In genomic region chr12:29100042-29100570, GRCm38 (mm10) we compare ENCODE assay signal across 19 mouse cellular contexts.
DNase-seq lines count a peak whose midpoint lies in the region; ATAC-seq and TF ChIP-seq lines count a peak whose summit lies in the region.
"Had no signal": no experiment of that assay in that cellular context is flagged by ENCODE, and none has a peak within 500 bp of the region (broad histone marks: within the 10 kb centered on the region; RNA-seq: fewer than 3 reads in every experiment).

No protein-coding gene starts in this region.

- TF ChIP-seq CTCF in liver, adult 2 months (IDR thresholded peaks at IDR 0.05; ENCODE audit: low read depth, low read length) = no peak
- TF ChIP-seq CTCF in liver, postnatal 0 days (IDR thresholded peaks at IDR 0.05; ENCODE audit: low read depth) = no peak

- DNase-seq in liver, adult 2 months (ENCODE audit: extremely low read depth, low read depth, low spot score) = peak; percentile 56
- DNase-seq in liver, postnatal 0 days = no peak
- peak; percentile 22 for DNase-seq in MN1 (ENCODE audit: low spot score)
- peak; percentile 92 for DNase-seq in adrenal gland, adult 2 months
- DNase-seq in adrenal gland, postnatal 25 days = peak; percentile 68
- no peak for DNase-seq in neural tube, embryonic 10.5 days (ENCODE audit: extremely low spot score, low spot score)
- DNase-seq in urinary bladder, adult 2 months (ENCODE audit: low spot score) = no peak
- no peak for DNase-seq in c-Kit-positive CD71-positive TER-119-positive erythroid progenitor cells, embryonic 14.5 days (ENCODE audit: low spot score)
- DNase-seq: cerebellum, adult 11-12 months; cerebellum, adult 9-10 months; cerebellum, postnatal 25 days; gastrocnemius, postnatal 14 days; heart, postnatal 36 days had no signal

- no peak overlapping the region for H3K4me2 ChIP-seq in liver, postnatal 0 days (ENCODE audit: low read depth, low read length)
- H3K4me2 ChIP-seq: embryonic facial prominence, embryonic 12.5 days; heart, embryonic 13.5 days; hindbrain, embryonic 15.5 days had no signal

- no peak overlapping the region for H3K4me3 ChIP-seq in liver, adult 2 months (ENCODE audit: insufficient read depth, low read depth, low read length)
- no peak overlapping the region for H3K4me3 ChIP-seq in liver, postnatal 0 days (ENCODE audit: low read depth, low read length)
- H3K4me3 ChIP-seq: embryonic facial prominence, embryonic 12.5 days; heart, embryonic 13.5 days; hindbrain, embryonic 15.5 days had no signal

- no peak for TF ChIP-seq POLR2A in liver, adult 2 months (IDR thresholded peaks at IDR 0.05; ENCODE audit: extremely low read depth, insufficient read depth, low read length)

- no peak for ATAC-seq in liver, postnatal 0 days
- ATAC-seq: forebrain, embryonic 16.5 days; intestine, embryonic 16.5 days had no signal

- no peaks in the 10 kb centered on the region for H3K36me3 ChIP-seq in liver, adult 2 months (ENCODE audit: control insufficient read depth, insufficient read depth, low read length)
- no peaks in the 10 kb centered on the region for H3K36me3 ChIP-seq in liver, postnatal 0 days (replicated peaks; ENCODE audit: insufficient read depth, low read length)
- H3K36me3 ChIP-seq: embryonic facial prominence, embryonic 12.5 days; heart, embryonic 13.5 days; hindbrain, embryonic 15.5 days had no signal

- H3K9ac ChIP-seq in liver, adult 2 months (ENCODE audit: low read depth, low read length) = no peak overlapping the region
- no peak overlapping the region for H3K9ac ChIP-seq in liver, postnatal 0 days (replicated peaks)
- H3K9ac ChIP-seq: embryonic facial prominence, embryonic 12.5 days; heart, embryonic 13.5 days; hindbrain, embryonic 15.5 days had no signal

- no peaks in the 10 kb centered on the region for H3K9me3 ChIP-seq in liver, postnatal 0 days (ENCODE audit: low read length)
- H3K9me3 ChIP-seq: embryonic facial prominence, embryonic 12.5 days; hindbrain, embryonic 15.5 days had no signal

- H3K27ac ChIP-seq in liver, adult 2 months (replicated peaks; ENCODE audit: insufficient read depth, low read depth, low read length) = no peak overlapping the region
- H3K27ac ChIP-seq in liver, postnatal 0 days (ENCODE audit: low read depth) = no peak overlapping the region
- H3K27ac ChIP-seq: embryonic facial prominence, embryonic 12.5 days; heart, embryonic 13.5 days; hindbrain, embryonic 15.5 days had no signal

- no peaks in the 10 kb centered on the region for H3K79me2 ChIP-seq in liver, adult 2 months (ENCODE audit: control insufficient read depth, insufficient read depth, low read length)

- H3K27me3 ChIP-seq in liver, adult 2 months (ENCODE audit: control insufficient read depth, insufficient read depth, low read length) = no peaks in the 10 kb centered on the region
- H3K27me3 ChIP-seq in liver, postnatal 0 days (ENCODE audit: insufficient read depth, low read length) = no peaks in the 10 kb centered on the region
- H3K27me3 ChIP-seq: CH12.LX; embryonic facial prominence, embryonic 12.5 days; heart, embryonic 13.5 days; hindbrain, embryonic 15.5 days had no signal

- WGBS in liver, adult 2 months = 48% methylated on average over 3 of the region's 3 CpGs
- WGBS in liver, postnatal 0 days (ENCODE audit: insufficient replicate concordance) = 53% methylated on average over 3 of the region's 3 CpGs

- TF ChIP-seq EP300 in liver, postnatal 0 days (IDR thresholded peaks at IDR 0.05; ENCODE audit: low read depth) = no peak

- no peaks in the 10 kb centered on the region; the same call in 1 of the 2 replicates for H3K4me1 ChIP-seq in liver, adult 2 months (ENCODE audit: control insufficient read depth, insufficient read depth, low read length)
- no peaks in the 10 kb centered on the region for H3K4me1 ChIP-seq in liver, postnatal 0 days (ENCODE audit: insufficient read depth)

Comparison
In these comparisons a context has a peak if more than half of its experiments do, and no peak if none do; other contexts are left out.
1. DNase-seq: peak in liver, adult 2 months (single experiment), MN1 (single experiment), adrenal gland, adult 2 months (single experiment) and adrenal gland, postnatal 25 days (single experiment); none in liver, postnatal 0 days (single experiment), neural tube, embryonic 10.5 days (single experiment), urinary bladder, adult 2 months (single experiment) and c-Kit-positive CD71-positive TER-119-positive erythroid progenitor cells, embryonic 14.5 days (single experiment).